Mouse (Mus musculus) frontal cortex, postnatal 14 days (tissue): ENCODE results near the gene Dgki.

Experiments used
- DNase-seq, 2 experiments: peaks; one replicate each; pipeline ENCODE4 v3.0.0; 2022; ENCODE audit warnings: low spot score in 2 of 2

Gene Dgki

GRCm38 (mm10) chr6:36911586-36911985 lies 388.4 kb downstream of the Dgki start:
- no peak for DNase-seq

GRCm38 (mm10) chr6:36907191-36907590 lies 392.8 kb downstream of the Dgki start:
- no peak for DNase-seq

GRCm38 (mm10) chr6:36905965-36906364 lies 394.0 kb downstream of the Dgki start:
- DNase-seq: no peak

- no peak for DNase-seq
These were observed 395.1 kb downstream of the Dgki start for GRCm38 (mm10) chr6:36904911-36905310.

- peak in 1 of 2 experiments; percentile 42 for DNase-seq
These were observed 396.2 kb downstream of the Dgki start for GRCm38 (mm10) chr6:36903821-36904220.

DNA sequence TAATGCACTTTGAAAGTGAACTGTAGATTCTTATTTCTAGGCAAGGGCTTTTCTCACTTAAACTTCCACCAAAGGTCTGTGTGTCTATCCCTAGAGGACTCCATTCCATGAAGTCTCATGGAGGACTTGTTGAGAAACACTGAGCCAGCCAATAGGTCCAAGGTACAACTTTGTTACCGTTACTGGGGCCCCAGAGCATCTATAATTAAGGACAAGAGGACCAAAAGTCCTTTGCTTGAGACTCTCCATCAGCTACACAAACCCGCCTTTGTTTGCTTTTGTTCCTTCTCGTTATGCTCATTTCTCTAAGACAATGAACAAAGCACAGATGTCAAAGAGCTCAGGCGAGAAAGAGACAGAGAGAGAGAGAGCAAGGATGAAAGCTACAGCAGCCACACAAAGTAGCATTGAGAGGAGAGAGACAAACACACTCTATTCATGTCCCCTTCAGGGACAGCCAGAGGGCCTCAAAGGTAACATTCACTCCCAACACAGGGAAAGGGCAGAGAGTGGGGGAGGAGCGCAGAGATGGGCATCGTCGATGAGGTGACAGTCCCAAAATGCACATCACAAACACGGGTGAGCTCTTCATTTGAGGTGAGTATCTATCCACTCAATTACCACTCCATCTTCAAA lies 396.7 kb downstream of the Dgki start:
- DNase-seq: no peak

GRCm38 (mm10) chr6:36899872-36900271 lies 400.1 kb downstream of the Dgki start:
- no peak for DNase-seq

DNA sequence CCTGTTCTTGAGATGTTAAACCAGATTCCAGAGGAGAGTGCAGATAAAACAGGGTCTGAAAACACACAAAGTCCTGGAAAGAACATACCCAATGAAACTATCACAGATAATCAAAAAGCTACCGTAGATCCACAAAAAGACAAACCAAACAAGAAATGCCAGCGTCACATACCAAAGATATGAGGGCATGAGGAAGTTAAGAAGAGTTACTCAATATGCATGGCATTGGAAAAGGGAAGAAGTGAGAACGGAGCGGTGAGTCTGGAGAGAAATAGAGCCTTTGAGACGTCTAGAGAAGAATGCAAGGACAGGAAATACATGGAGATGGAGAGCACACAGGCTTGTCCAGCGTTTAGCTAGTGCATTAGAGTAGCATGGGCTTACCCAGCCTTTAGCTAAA lies 401.6 kb downstream of the Dgki start:
- no peak for DNase-seq

- DNase-seq: no peak
These were observed 402.3 kb downstream of the Dgki start for GRCm38 (mm10) chr6:36897616-36898149.

- DNase-seq: no peak
These were observed 403.3 kb downstream of the Dgki start for GRCm38 (mm10) chr6:36896656-36897055.

GRCm38 (mm10) chr6:36891820-36892219 lies 408.2 kb downstream of the Dgki start:
- no peak for DNase-seq

GRCm38 (mm10) chr6:36890776-36891175 lies 409.2 kb downstream of the Dgki start:
- DNase-seq: no peak

- DNase-seq: no peak
These were observed 409.7 kb downstream of the Dgki start for GRCm38 (mm10) chr6:36890296-36890695.

DNA sequence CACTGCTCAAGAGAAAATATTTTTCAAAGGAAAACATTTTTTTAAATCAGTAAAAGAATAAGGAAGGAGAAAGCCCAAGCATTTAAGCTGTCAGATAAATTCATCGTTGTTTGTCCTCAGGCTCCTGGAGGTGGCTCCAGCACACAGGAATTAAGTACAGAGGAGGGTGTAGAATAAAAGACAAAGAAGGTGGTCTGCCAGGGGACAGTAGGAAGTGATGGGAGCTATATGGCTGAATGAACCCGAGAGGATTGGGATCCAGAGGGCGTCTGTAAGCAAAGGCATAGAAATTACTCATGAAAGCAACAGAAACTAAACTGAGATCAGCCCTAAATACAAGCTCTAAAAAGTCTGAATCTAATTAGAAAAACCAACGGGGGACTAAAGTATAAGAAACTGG lies 418.7 kb downstream of the Dgki start:
- no peak for DNase-seq

GRCm38 (mm10) chr6:36880643-36881263 lies 419.2 kb downstream of the Dgki start:
- DNase-seq: no peak

GRCm38 (mm10) chr6:36877399-36877798 lies 422.6 kb downstream of the Dgki start:
- no peak for DNase-seq

DNA sequence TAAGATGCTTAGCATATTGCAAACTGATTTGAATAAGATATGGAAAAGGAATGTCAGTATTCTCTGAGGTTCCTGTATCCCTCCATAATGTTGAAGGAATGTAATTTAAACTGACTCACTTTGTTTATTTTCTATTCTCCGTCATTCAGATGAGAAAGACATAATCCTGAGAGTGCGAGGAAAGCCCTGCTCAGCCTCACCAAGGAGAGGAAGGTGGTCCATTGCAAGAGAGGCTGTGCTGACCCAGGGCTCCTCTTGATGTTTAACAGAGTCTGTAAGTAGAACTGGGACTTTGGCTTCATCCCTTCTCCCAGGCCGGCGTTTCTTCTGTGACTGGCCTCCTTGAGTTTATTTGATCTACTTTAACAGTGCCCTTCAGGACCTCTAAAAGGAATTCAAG lies 423.6 kb downstream of the Dgki start:
- no peak for DNase-seq

- DNase-seq: no peak
These were observed 424.1 kb downstream of the Dgki start for GRCm38 (mm10) chr6:36875926-36876325.

DNA sequence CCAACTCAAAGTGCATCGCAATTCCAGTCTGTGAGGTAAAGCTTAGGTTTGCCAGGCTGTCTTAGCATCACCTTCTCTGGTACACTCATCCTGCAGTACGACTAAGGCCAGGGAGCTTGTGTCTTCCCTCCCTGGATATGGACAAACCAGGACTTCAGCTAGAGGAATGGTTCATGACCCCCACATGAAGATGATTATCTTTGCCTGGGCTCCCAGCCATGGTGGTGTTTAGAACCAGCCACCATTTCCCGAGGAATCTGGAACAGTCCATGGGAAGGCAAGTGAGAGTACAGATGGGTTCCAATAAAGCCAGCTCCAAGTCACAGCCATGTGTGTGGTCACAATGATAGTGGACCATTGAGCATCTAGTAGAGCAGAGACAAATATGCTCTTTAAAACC lies 427.1 kb downstream of the Dgki start:
- no peak for DNase-seq

DNA sequence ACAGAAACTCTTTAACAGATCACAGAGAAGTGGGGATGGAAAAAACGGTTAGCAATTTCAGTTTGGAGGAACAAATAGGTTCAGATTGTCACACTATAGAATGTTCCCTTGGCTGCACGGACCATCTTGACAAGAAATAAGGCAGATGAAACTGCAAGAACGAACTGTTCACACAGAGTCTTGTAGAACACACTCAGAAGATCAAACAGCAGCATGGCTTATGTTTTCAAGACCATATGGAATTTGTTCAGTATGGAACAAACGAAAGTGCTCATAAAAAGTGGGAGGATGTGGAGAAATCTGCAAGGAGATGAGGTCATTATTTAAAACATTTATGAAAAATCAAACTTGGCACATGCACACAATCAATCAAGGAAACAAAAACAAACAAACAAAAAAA lies 431.8 kb downstream of the Dgki start:
- DNase-seq: no peak

- no peak for DNase-seq
These were observed 441.5 kb downstream of the Dgki start for GRCm38 (mm10) chr6:36858258-36859041.

DNA sequence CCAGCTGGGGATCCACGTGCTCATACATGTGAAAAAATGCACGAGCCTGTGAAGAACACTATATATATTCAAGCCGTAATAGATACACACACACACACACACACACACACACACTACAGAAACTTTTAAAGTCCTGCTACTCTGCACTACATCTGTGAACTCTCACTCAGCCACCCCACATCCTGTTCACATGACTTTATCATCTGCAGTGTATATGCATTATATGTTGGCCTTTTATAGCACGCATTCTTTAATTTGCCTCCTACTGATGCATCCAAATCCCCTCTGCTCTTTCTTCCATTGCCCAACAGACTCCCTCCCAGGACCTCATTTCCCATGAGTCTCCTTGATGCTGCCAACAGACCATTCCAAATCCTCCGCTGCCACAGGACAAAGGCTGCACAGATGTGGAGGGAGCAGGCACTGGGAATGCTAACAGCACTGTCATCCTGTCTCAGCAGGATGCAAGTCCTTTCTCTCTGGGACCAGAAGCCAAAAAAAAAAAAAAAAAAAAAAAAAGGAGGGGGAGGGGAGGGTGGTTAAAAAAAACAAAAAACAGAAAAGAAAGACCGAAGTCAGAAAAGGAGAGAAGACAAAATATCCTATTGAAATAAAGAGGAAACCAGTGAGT lies 442.2 kb downstream of the Dgki start:
- no peak for DNase-seq
